Mouse (Mus musculus) myocyte (in vitro differentiated cells): ENCODE data around the gene Ahcyl2.

Experiments
- E2F4 ChIP-seq: IDR thresholded peaks from one replicate; pipeline ENCODE4 v1.6.1; 2011; ENCODE audit warnings: mild to moderate bottlenecking, control low read depth, moderate library complexity; ENCODE audit not compliant: insufficient read depth
- MYOD1 ChIP-seq, 3 experiments: IDR thresholded peaks; one replicate each; pipeline ENCODE4 v1.6.1; 2011; ENCODE audit warnings: control low read depth in 2 of 3, low read depth in 2 of 3, mild to moderate bottlenecking in 2 of 3, moderate library complexity in 1 of 3; ENCODE audit not compliant: insufficient read length in 2 of 3, control insufficient read depth in 1 of 3

DNA sequence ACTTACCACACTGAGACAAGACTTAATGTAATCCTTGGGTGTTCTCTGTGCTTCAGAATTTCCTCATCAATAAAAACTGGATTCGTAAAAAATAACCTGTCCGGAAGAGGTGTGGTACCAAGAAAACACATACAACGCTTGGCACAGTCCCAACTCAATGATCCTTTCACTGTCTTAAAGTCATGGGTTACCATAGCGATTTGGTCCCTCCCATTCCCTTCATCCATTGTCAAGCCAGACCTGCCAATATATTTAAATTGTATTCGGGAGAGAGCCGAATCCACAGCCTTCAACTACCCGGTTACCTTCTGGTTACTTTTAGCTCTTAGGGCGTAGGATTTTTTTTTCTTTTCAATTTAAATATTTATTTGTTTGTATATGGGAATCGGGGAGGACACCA is 148.0 kb downstream of the Ahcyl2 start:
- no peak for TF ChIP-seq MYOD1 (IDR thresholded peaks at IDR 0.05; ENCODE audit: control insufficient read depth in 1 of 3, insufficient read length in 2 of 3, low read depth in 2 of 3)
- TF ChIP-seq E2F4: no peak
